Mouse (Mus musculus): Measurements from ENCODE around the gene Pde4d.

The Pde4d gene

GRCm38 (mm10) chr13:108900160-108900559, 450.4 kb downstream of the Pde4d start:
- ChIA-PET POLR2A (interaction anchor here in 1 of 4 experiments (0.5 kb wide), 1 partner anchor 21 kb away, joined by 3 read pairs; no protein-coding TSS in a partner anchor), CTCF (interaction anchor here in 1 of 4 experiments (0.7 kb wide), 1 partner anchor 29 kb away, joined by 4 read pairs; no protein-coding TSS in a partner anchor)

- CTCF ChIA-PET: interaction anchor here in 1 of 4 experiments (0.5 kb wide), 1 partner anchor 302 kb away, joined by 3 read pairs; no protein-coding TSS in a partner anchor
Measured at GRCm38 (mm10) chr13:108905121-108905520, 455.4 kb downstream of the Pde4d start.

GRCm38 (mm10) chr13:108909193-108909592, 459.4 kb downstream of the Pde4d start:
- POLR2A ChIA-PET: interaction anchor here in 1 of 4 experiments (0.6 kb wide), 1 partner anchor 392 kb away, joined by 3 read pairs; no protein-coding TSS in a partner anchor
- CTCF ChIA-PET: no interaction called here

More at GRCm38 (mm10) chr13:108905121-108905520, 455.4 kb downstream of the Pde4d start:
- POLR2A ChIA-PET: no interaction called here

GRCm38 (mm10) chr13:108914626-108915025, 464.9 kb downstream of the Pde4d start:
- ChIA-PET CTCF (no interaction called here), POLR2A (interaction anchor here in 1 of 4 experiments (0.6 kb wide), 1 partner anchor 158 kb away, joined by 3 read pairs; no protein-coding TSS in a partner anchor)

GRCm38 (mm10) chr13:108921146-108921545, 471.4 kb downstream of the Pde4d start:
- POLR2A ChIA-PET: interaction anchor here in 2 of 4 experiments (0.6 to 0.8 kb wide), 3 partner anchors 21 to 550 kb away, joined by 3 to 5 read pairs (median 4); no protein-coding TSS in a partner anchor

GRCm38 (mm10) chr13:108934854-108935253, 485.1 kb downstream of the Pde4d start:
- ChIA-PET POLR2A (no interaction called here), CTCF (no interaction called here)

More at GRCm38 (mm10) chr13:108921146-108921545, 471.4 kb downstream of the Pde4d start:
- CTCF ChIA-PET: no interaction called here

GRCm38 (mm10) chr13:108937272-108937671, 487.5 kb downstream of the Pde4d start:
- ChIA-PET CTCF (no interaction called here), POLR2A (no interaction called here)

GRCm38 (mm10) chr13:108952911-108953310, 503.2 kb downstream of the Pde4d start:
- ChIA-PET CTCF (interaction anchor here in 1 of 4 experiments (0.5 kb wide), 1 partner anchor 912 kb away, joined by 4 read pairs; no protein-coding TSS in a partner anchor), POLR2A (no interaction called here)

GRCm38 (mm10) chr13:108956059-108956458, 506.3 kb downstream of the Pde4d start:
- ChIA-PET POLR2A (no interaction called here), CTCF (no interaction called here)

GRCm38 (mm10) chr13:108964056-108964455, 514.3 kb downstream of the Pde4d start:
- CTCF ChIA-PET: no interaction called here
- POLR2A ChIA-PET: no interaction called here

GRCm38 (mm10) chr13:108981144-108981543, 531.4 kb downstream of the Pde4d start:
- ChIA-PET CTCF (no interaction called here), POLR2A (no interaction called here)

GRCm38 (mm10) chr13:108998739-108999138, 549.0 kb downstream of the Pde4d start:
- CTCF ChIA-PET: no interaction called here
- POLR2A ChIA-PET: no interaction called here

- CTCF ChIA-PET: no interaction called here
- POLR2A ChIA-PET: no interaction called here
Measured at GRCm38 (mm10) chr13:109024703-109025102, 575.0 kb downstream of the Pde4d start.

- POLR2A ChIA-PET: no interaction called here
Measured at GRCm38 (mm10) chr13:109047126-109047525, 597.4 kb downstream of the Pde4d start.

GRCm38 (mm10) chr13:109052805-109053204, 603.1 kb downstream of the Pde4d start:
- ChIA-PET POLR2A (no interaction called here), CTCF (no interaction called here)

More at GRCm38 (mm10) chr13:109047126-109047525, 597.4 kb downstream of the Pde4d start:
- CTCF ChIA-PET: no interaction called here

GRCm38 (mm10) chr13:109053242-109054018, 603.7 kb downstream of the Pde4d start:
- CTCF ChIA-PET: interaction anchor here in 1 of 4 experiments (0.7 kb wide), 1 partner anchor 14 kb away, joined by 6 read pairs; no protein-coding TSS in a partner anchor
- POLR2A ChIA-PET: no interaction called here

GRCm38 (mm10) chr13:109058045-109058444, 608.3 kb downstream of the Pde4d start:
- POLR2A ChIA-PET: interaction anchor here in 1 of 4 experiments (0.6 kb wide), 1 partner anchor 460 kb away, joined by 3 read pairs; no protein-coding TSS in a partner anchor
- CTCF ChIA-PET: no interaction called here

- CTCF ChIA-PET: no interaction called here
Measured at GRCm38 (mm10) chr13:109066581-109067159, 616.9 kb downstream of the Pde4d start.

GRCm38 (mm10) chr13:109068258-109069219, 618.8 kb downstream of the Pde4d start:
- ChIA-PET POLR2A (no interaction called here), CTCF (no interaction called here)

More at GRCm38 (mm10) chr13:109066581-109067159, 616.9 kb downstream of the Pde4d start:
- POLR2A ChIA-PET: no interaction called here
